Mouse (Mus musculus): ENCODE data around the gene Mapk1.

Mapk1 gene

DNA sequence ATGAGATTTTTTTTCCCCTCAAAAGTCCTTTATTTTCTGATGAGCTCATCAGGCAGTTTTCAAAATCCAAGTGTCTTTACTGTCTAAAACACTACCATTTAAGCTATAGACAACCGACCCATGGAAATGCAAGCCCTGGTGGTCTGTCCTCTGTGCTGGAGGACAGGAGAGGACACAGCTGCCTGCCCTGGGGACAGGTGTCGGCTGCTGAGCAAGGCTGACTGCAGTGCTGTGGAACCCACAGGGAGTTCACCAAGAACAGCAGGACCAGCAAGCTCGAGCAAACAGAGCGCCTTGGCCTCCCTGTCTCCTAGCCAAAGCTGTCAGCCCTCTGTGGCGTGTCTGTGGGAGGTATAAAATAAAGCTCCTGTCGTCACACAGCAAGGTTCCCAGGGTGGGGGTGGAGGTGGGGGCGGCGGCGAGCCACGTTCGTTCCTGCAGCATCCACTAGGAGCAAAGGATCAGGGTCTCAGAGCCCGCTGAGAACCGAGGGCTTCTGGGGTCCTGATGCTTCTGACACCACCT is 103.5 kb downstream of the Mapk1 start:
- no peak for DNase-seq

DNA sequence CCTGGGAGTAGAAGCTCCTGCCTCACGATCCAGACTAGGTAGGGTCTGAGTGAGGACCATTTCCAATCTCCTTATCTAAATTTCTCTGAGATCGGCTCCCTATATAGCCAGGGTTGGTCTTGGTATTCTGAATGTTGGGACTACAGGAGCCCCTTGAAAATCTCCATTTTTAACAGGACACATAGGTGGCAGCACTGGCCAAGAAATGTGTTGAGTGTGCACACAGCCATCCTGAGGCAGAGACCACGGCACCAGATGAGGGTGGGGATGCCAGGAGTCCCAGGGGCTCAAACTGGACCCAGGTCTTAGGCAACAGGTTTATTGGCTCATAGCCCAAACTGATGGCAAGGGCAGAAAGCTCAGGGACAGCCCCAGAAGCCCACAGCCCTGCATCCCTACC is 105.2 kb downstream of the Mapk1 start:
- no peak for DNase-seq

DNA sequence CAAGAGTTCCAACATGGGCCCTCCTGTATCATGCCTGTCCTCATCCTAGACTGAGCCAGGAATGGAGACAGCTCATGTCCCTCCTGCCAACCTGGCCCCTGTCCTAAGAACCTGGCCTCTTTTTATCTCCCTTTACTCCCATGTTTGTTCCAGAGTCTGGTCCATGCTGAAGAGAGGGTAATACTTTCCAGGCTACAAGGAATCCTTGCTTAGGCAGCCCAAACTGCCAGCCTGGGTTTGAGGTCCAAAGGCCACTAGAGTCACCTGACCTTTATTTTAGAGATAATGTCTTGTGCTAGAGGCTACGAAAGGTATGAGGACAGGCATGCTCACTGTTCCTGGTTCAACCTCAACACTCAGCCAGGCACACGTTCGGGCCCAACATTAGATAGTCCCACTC is 113.8 kb downstream of the Mapk1 start:
- no peak for DNase-seq

Measured in cerebellum, adult 11-12 months (tissue).